Mouse (Mus musculus) embryonic stem cell, embryonic (primary cell): ENCODE data around the gene Ccdc63.

Experiments
- CTCF ChIA-PET, 4 experiments: fragments of 300-600 bp in 2 of 4; fragments of 350-600 bp in 2 of 4; sonication (Branson Sonifier 250); formaldehyde crosslinking; loops; one replicate each; lab custom pipeline; 2022; ENCODE audit warnings: inconsistent platforms in 2 of 4; lab: Charles Lee
- POLR2A ChIA-PET, 4 experiments: fragments of 300-600 bp in 2 of 4; fragments of 350-600 bp in 2 of 4; sonication (Branson Sonifier 250); formaldehyde crosslinking; loops; one replicate each; lab custom pipeline; 2022; ENCODE audit warnings: antibody characterized with exemption in 4 of 4, inconsistent platforms in 1 of 4; lab: Charles Lee

The Ccdc63 gene

GRCm38 (mm10) chr5:122140723-122141122 lies at the start of gene Ccdc63:
Ccdc63 (minus strand) TSS chr5:122140823.
- CTCF ChIA-PET = interaction anchor here in 3 of 4 experiments (0.6 to 9.0 kb wide), 3 partner anchors 9 to 667 kb away, joined by 4 to 118 read pairs (median 8); no protein-coding TSS in a partner anchor

GRCm38 (mm10) chr5:122189115-122189514 lies 48.5 kb upstream of the Ccdc63 start:
- ChIA-PET POLR2A (interaction anchor here in 1 of 4 experiments (0.9 kb wide), 1 partner anchor 9 kb away, joined by 3 read pairs; no protein-coding TSS in a partner anchor), CTCF (interaction anchor here in 2 of 4 experiments (0.7 to 1.6 kb wide), 2 partner anchors 12 to 379 kb away, joined by 3 to 5 read pairs; no protein-coding TSS in a partner anchor)

More at GRCm38 (mm10) chr5:122140723-122141122, at the start of gene Ccdc63:
- POLR2A ChIA-PET = interaction anchor here in 3 of 4 experiments (0.5 to 8.6 kb wide), 7 partner anchors 9 to 342 kb away, joined by 3 to 116 read pairs (median 4); partner anchors contain the start of gene Ppp1cc (in 1 of the 3)

- ChIA-PET CTCF (interaction anchor here in 2 of 4 experiments (0.6 to 1.1 kb wide), 2 partner anchors 68 to 74 kb away, joined by 3 to 4 read pairs; no protein-coding TSS in a partner anchor), POLR2A (interaction anchor here in 3 of 4 experiments (0.5 to 1.5 kb wide), 6 partner anchors 12 to 308 kb away, joined by 3 to 7 read pairs (median 4); no protein-coding TSS in a partner anchor)
These were observed 44.2 kb upstream of the Ccdc63 start for GRCm38 (mm10) chr5:122184858-122185257.

GRCm38 (mm10) chr5:122184283-122184806 lies 43.7 kb upstream of the Ccdc63 start:
- POLR2A ChIA-PET = interaction anchor here in 3 of 4 experiments (0.5 to 1.5 kb wide), 6 partner anchors 11 to 307 kb away, joined by 3 to 7 read pairs (median 4); no protein-coding TSS in a partner anchor
- CTCF ChIA-PET = no interaction called here

GRCm38 (mm10) chr5:122179665-122180064 lies 39.0 kb upstream of the Ccdc63 start:
- POLR2A ChIA-PET = interaction anchor here in 3 of 4 experiments (0.6 to 5.8 kb wide), 24 partner anchors 8 to 107 kb away, joined by 3 to 98 read pairs (median 3); partner anchors contain the start of genes Ppp1cc (in 2 of the 3) and Tctn1 (in 1 of the 3)
- CTCF ChIA-PET = interaction anchor here in 3 of 4 experiments (0.6 to 1.8 kb wide), 5 partner anchors 11 to 99 kb away, joined by 3 to 7 read pairs (median 3); no protein-coding TSS in a partner anchor

GRCm38 (mm10) chr5:122176398-122176797 lies 35.8 kb upstream of the Ccdc63 start:
- CTCF ChIA-PET = interaction anchor here (0.5 to 3.0 kb wide), 44 partner anchors 9 to 1257 kb away, joined by 3 to 44 read pairs (median 5); partner anchors contain the start of genes Ppp1cc (in 1 of the 4), Rad9b (in 1 of the 4), Sh2b3 (in 1 of the 4) and Tctn1 (in 1 of the 4)
- POLR2A ChIA-PET = interaction anchor here (0.5 to 5.8 kb wide), 44 partner anchors 9 to 469 kb away, joined by 3 to 98 read pairs (median 5); partner anchors contain the start of genes Ppp1cc (in 2 of the 4), Tctn1 (in 2 of the 4) and Fam216a (in 1 of the 4)

- ChIA-PET CTCF (interaction anchor here (0.5 to 3.0 kb wide), 41 partner anchors 9 to 1257 kb away, joined by 3 to 44 read pairs (median 5); partner anchors contain the start of genes Ppp1cc (in 1 of the 4), Rad9b (in 1 of the 4), Sh2b3 (in 1 of the 4) and Tctn1 (in 1 of the 4)), POLR2A (interaction anchor here (0.6 to 5.8 kb wide), 48 partner anchors 9 to 469 kb away, joined by 3 to 98 read pairs (median 5); partner anchors contain the start of genes Ppp1cc (in 3 of the 4), Tctn1 (in 2 of the 4) and Fam216a (in 1 of the 4))
These were observed 35.3 kb upstream of the Ccdc63 start for GRCm38 (mm10) chr5:122175961-122176360.

GRCm38 (mm10) chr5:122175402-122175801 lies 34.8 kb upstream of the Ccdc63 start:
- CTCF ChIA-PET = interaction anchor here in 3 of 4 experiments (0.5 to 3.0 kb wide), 14 partner anchors 9 to 1147 kb away, joined by 3 to 25 read pairs (median 10); no protein-coding TSS in a partner anchor
- POLR2A ChIA-PET = interaction anchor here (0.6 to 5.8 kb wide), 25 partner anchors 8 to 258 kb away, joined by 3 to 98 read pairs (median 7); partner anchors contain the start of gene Ppp1cc (in 2 of the 4)

- ChIA-PET POLR2A (interaction anchor here in 3 of 4 experiments (0.8 to 7.1 kb wide), 19 partner anchors 8 to 318 kb away, joined by 3 to 57 read pairs (median 5); partner anchors contain the start of gene Ppp1cc (in 1 of the 3)), CTCF (interaction anchor here (0.6 to 1.6 kb wide), 7 partner anchors 25 to 370 kb away, joined by 3 to 15 read pairs (median 3); no protein-coding TSS in a partner anchor)
These were observed 30.4 kb upstream of the Ccdc63 start for GRCm38 (mm10) chr5:122171058-122171457.

- POLR2A ChIA-PET = interaction anchor here (0.6 to 7.2 kb wide), 22 partner anchors 7 to 331 kb away, joined by 3 to 98 read pairs (median 5); partner anchors contain the start of genes Ppp1cc (in 2 of the 4) and Sh2b3 (in 1 of the 4)
- CTCF ChIA-PET = interaction anchor here in 2 of 4 experiments (1.0 to 1.3 kb wide), 3 partner anchors 25 to 40 kb away, joined by 3 to 8 read pairs (median 6); no protein-coding TSS in a partner anchor
These were observed 27.9 kb upstream of the Ccdc63 start for GRCm38 (mm10) chr5:122168344-122169069.

- ChIA-PET CTCF (interaction anchor here (0.7 to 2.1 kb wide), 13 partner anchors 10 to 86 kb away, joined by 3 to 12 read pairs (median 4); no protein-coding TSS in a partner anchor), POLR2A (interaction anchor here (0.6 to 7.2 kb wide), 30 partner anchors 8 to 1611 kb away, joined by 3 to 98 read pairs (median 6); partner anchors contain the start of gene Ppp1cc (in 2 of the 4))
These were observed 26.1 kb upstream of the Ccdc63 start for GRCm38 (mm10) chr5:122166636-122167161.

- POLR2A ChIA-PET = interaction anchor here in 3 of 4 experiments (0.5 to 7.2 kb wide), 24 partner anchors 7 to 1493 kb away, joined by 3 to 98 read pairs (median 6); partner anchors contain the start of genes Ppp1cc (in 2 of the 3), Rad9b (in 1 of the 3) and Vps29 (in 1 of the 3)
These were observed 24.8 kb upstream of the Ccdc63 start for GRCm38 (mm10) chr5:122165233-122165915.

GRCm38 (mm10) chr5:122164011-122164410 lies 23.4 kb upstream of the Ccdc63 start:
- CTCF ChIA-PET = interaction anchor here in 3 of 4 experiments (0.6 to 2.1 kb wide), 4 partner anchors 12 to 172 kb away, joined by 3 to 10 read pairs (median 5); no protein-coding TSS in a partner anchor

More at GRCm38 (mm10) chr5:122165233-122165915, 24.8 kb upstream of the Ccdc63 start:
- CTCF ChIA-PET = interaction anchor here in 2 of 4 experiments (1.4 to 1.5 kb wide), 3 partner anchors 11 to 37 kb away, joined by 4 to 5 read pairs (median 5); no protein-coding TSS in a partner anchor

GRCm38 (mm10) chr5:122163194-122163593 lies 22.6 kb upstream of the Ccdc63 start:
- ChIA-PET POLR2A (interaction anchor here (0.5 to 7.2 kb wide), 30 partner anchors 7 to 971 kb away, joined by 3 to 98 read pairs (median 4); partner anchors contain the start of genes Ppp1cc (in 1 of the 4) and Tctn1 (in 1 of the 4)), CTCF (interaction anchor here (0.6 to 2.1 kb wide), 9 partner anchors 13 to 216 kb away, joined by 3 to 10 read pairs (median 3); no protein-coding TSS in a partner anchor)

More at GRCm38 (mm10) chr5:122164011-122164410, 23.4 kb upstream of the Ccdc63 start:
- POLR2A ChIA-PET = interaction anchor here in 3 of 4 experiments (0.6 to 7.2 kb wide), 22 partner anchors 8 to 392 kb away, joined by 3 to 98 read pairs (median 4); partner anchors contain the start of genes Ppp1cc (in 1 of the 3) and Tctn1 (in 1 of the 3)
